Mouse (Mus musculus): ENCODE measurements around the gene Sycp2. TPM values are rescaled to one million over a fixed set of nuclear protein-coding genes. Genes with fewer than 3 reads are reported as not detected.

The Sycp2 gene
- polyA plus RNA-seq, 1 experiment from 2014 or later, result 0.22 TPM

DNA sequence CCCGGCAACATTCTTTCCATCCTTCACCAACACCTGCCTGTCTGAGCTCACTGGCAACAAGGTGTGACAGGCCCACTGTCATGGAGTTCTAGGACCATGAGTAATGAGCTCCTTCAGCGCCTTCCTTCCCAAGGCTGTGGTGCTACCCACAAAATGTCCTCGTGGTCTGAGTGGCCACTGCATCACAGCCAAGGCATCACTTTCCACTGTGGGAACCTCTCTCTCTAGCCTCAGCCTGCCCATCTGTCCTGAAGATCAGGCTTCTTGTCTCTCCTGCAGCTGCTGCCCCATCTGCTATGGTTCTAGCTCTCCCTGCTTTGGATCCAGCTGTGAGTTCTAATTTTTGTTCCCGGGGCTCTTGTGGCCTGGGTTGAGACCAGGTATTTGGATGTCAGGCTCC, 82.7 kb downstream of the Sycp2 start:
- Histone ChIP-seq H3K9ac (no peak overlapping the region), H3K27ac (no peak overlapping the region), H3K36me3 (ENCODE audit: poor library complexity, severe bottlenecking) (no peaks in the 10 kb centered on the region), H3K9me3 (replicated peaks) (no peaks in the 10 kb centered on the region), H3K4me1 (peaks cover 29% of the 10 kb centered on the region), H3K4me2 (no peak overlapping the region), H3K4me3 (no peak overlapping the region), H3K27me3 (no peaks in the 10 kb centered on the region)
- 82% methylated on average over 4 of the region's 4 CpGs for WGBS
- ATAC-seq, result no peak

DNA sequence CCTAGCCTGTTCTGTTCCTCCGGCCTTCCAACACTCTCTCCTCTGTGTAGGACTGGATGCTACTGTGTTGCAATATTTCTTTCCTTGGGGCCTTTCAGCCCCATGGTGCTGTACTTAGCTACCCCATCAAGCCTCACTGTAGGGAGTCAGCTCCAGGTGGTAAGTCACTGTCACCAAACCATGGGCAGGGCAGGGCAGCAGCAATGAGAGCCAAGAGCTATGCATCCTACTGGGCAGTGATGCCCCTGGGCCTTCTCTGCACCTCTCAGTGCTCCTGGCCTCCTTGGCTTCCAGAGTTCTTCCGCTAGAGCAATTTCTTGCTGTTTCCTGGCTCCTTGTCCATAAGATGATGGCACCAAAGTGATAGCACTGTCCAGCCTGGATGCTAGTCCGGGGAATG, 83.1 kb downstream of the Sycp2 start:
- ATAC-seq, result no peak
- 95% methylated on average over 3 of the region's 3 CpGs for WGBS
- no peaks in the 10 kb centered on the region for H3K36me3 ChIP-seq (ENCODE audit: poor library complexity, severe bottlenecking)
- H3K4me2 ChIP-seq, result no peak overlapping the region
- H3K9me3 ChIP-seq (replicated peaks), result no peaks in the 10 kb centered on the region
- H3K9ac ChIP-seq, result no peak overlapping the region
- no peak overlapping the region for H3K4me3 ChIP-seq
- H3K27me3 ChIP-seq, result no peaks in the 10 kb centered on the region
- peaks cover 26% of the 10 kb centered on the region for H3K4me1 ChIP-seq
- H3K27ac ChIP-seq, result no peak overlapping the region

- Histone ChIP-seq H3K9me3 (replicated peaks) (no peaks in the 10 kb centered on the region), H3K4me2 (no peak overlapping the region), H3K4me3 (no peak overlapping the region), H3K9ac (no peak overlapping the region), H3K36me3 (ENCODE audit: poor library complexity, severe bottlenecking) (no peaks in the 10 kb centered on the region), H3K4me1 (no peaks in the 10 kb centered on the region), H3K27me3 (no peaks in the 10 kb centered on the region), H3K27ac (no peak overlapping the region)
- WGBS, result 88% methylated on average over 10 of the region's 10 CpGs
- no peak for ATAC-seq
Measured at GRCm38 (mm10) chr2:178321271-178321670, 86.2 kb downstream of the Sycp2 start.

GRCm38 (mm10) chr2:178319766-178320165, 87.7 kb downstream of the Sycp2 start:
- Histone ChIP-seq H3K4me3 (no peak overlapping the region), H3K9ac (no peak overlapping the region), H3K9me3 (replicated peaks) (no peaks in the 10 kb centered on the region), H3K27me3 (no peaks in the 10 kb centered on the region), H3K4me2 (no peak overlapping the region), H3K27ac (no peak overlapping the region), H3K4me1 (no peaks in the 10 kb centered on the region), H3K36me3 (ENCODE audit: poor library complexity, severe bottlenecking) (no peaks in the 10 kb centered on the region)
- no peak for ATAC-seq
- 84% methylated on average over 7 of the region's 7 CpGs for WGBS

DNA sequence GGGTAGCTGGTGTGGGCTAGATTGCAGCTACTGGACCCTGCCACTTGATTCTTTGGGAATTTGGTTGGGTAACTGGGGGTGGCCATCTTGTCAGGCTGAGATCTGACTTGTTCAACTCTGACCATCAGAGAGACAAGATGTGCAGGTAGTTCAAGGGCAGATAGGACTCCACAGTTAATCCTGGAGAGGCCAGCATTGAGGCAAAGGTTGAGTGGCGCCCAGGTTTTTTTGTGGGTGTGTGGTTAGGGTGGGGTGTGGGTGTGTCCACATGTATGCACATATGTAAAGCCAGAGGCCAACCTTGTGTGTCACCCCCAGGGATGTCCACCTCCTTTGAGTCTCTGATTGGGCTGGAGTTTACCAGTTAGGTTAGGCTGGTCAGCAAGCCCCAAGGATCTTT, 91.2 kb downstream of the Sycp2 start:
- H3K9ac ChIP-seq, result no peak overlapping the region
- no peaks in the 10 kb centered on the region for H3K9me3 ChIP-seq (replicated peaks)
- H3K4me1 ChIP-seq, result no peaks in the 10 kb centered on the region
- H3K27ac ChIP-seq, result no peak overlapping the region
- ATAC-seq, result no peak
- H3K27me3 ChIP-seq, result no peaks in the 10 kb centered on the region
- H3K4me3 ChIP-seq, result no peak overlapping the region
- no peaks in the 10 kb centered on the region for H3K36me3 ChIP-seq (ENCODE audit: poor library complexity, severe bottlenecking)
- H3K4me2 ChIP-seq, result no peak overlapping the region
- 80% methylated on average over 1 of the region's 1 CpGs for WGBS

DNA sequence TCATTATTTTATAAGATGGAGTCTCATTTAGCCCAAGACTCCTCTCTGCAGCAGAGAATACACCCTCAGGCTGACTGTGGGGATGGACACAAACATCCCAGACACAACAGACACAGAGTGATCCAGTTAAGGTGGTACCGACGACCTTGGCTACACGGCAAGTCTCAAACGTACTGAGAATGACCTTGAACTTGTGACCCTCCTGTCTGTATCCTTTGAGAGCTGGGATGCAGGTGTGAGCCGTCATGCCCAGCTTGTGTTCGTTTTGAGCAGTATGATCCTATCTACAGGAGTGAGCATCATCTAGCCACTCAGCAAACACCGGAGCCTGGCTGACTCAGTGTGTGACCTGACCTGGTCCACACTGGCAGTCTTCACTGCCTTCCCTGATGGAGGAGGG, 93.9 kb downstream of the Sycp2 start:
- ATAC-seq, result no peak
- H3K27me3 ChIP-seq, result no peaks in the 10 kb centered on the region
- no peak overlapping the region for H3K27ac ChIP-seq
- no peaks in the 10 kb centered on the region for H3K36me3 ChIP-seq (ENCODE audit: poor library complexity, severe bottlenecking)
- no peak overlapping the region for H3K4me3 ChIP-seq
- WGBS, result 81% methylated on average over 7 of the region's 7 CpGs
- no peaks in the 10 kb centered on the region for H3K4me1 ChIP-seq
- H3K4me2 ChIP-seq, result no peak overlapping the region
- H3K9ac ChIP-seq, result no peak overlapping the region
- no peaks in the 10 kb centered on the region for H3K9me3 ChIP-seq (replicated peaks)

- ATAC-seq, result no peak
- Histone ChIP-seq H3K9ac (no peak overlapping the region), H3K4me2 (no peak overlapping the region), H3K27ac (no peak overlapping the region), H3K27me3 (no peaks in the 10 kb centered on the region), H3K36me3 (ENCODE audit: poor library complexity, severe bottlenecking) (peaks cover 9% of the 10 kb centered on the region; the same call in 1 of the 2 replicates), H3K9me3 (replicated peaks) (peaks cover 4% of the 10 kb centered on the region; the same call in 1 of the 2 replicates), H3K4me1 (peaks cover 26% of the 10 kb centered on the region), H3K4me3 (no peak overlapping the region)
- WGBS, result 90% methylated on average over 6 of the region's 6 CpGs
Measured at GRCm38 (mm10) chr2:178304669-178305068, 102.8 kb downstream of the Sycp2 start.

- H3K4me2 ChIP-seq, result no peak overlapping the region
- 45% methylated on average over 1 of the region's 1 CpGs for WGBS
- H3K9ac ChIP-seq, result no peak overlapping the region
Measured at GRCm38 (mm10) chr2:178304188-178304529, 103.3 kb downstream of the Sycp2 start.

GRCm38 (mm10) chr2:178303453-178304187, 103.9 kb downstream of the Sycp2 start:
- Histone ChIP-seq H3K27ac (peak overlapping the region; percentile 85), H3K9ac (no peak overlapping the region)
- WGBS, result 46% methylated on average over 8 of the region's 8 CpGs

More at GRCm38 (mm10) chr2:178304188-178304529, 103.3 kb downstream of the Sycp2 start:
- 0 out of 2 replicates have a peak overlapping the region, but pooled peaks have one; percentile 40 for H3K27ac ChIP-seq
- H3K36me3 ChIP-seq (ENCODE audit: poor library complexity, severe bottlenecking), result peaks cover 9% of the 10 kb centered on the region; the same call in 1 of the 2 replicates
- no peaks in the 10 kb centered on the region for H3K27me3 ChIP-seq
- peaks cover 26% of the 10 kb centered on the region for H3K4me1 ChIP-seq
- peak; percentile 37; the same call in 1 of the 2 replicates for ATAC-seq
- H3K9me3 ChIP-seq (replicated peaks), result peaks cover 4% of the 10 kb centered on the region; the same call in 1 of the 2 replicates
- no peak overlapping the region for H3K4me3 ChIP-seq

More at GRCm38 (mm10) chr2:178303453-178304187, 103.9 kb downstream of the Sycp2 start:
- Histone ChIP-seq H3K4me1 (peaks cover 26% of the 10 kb centered on the region), H3K9me3 (replicated peaks) (peaks cover 4% of the 10 kb centered on the region; the same call in 1 of the 2 replicates), H3K4me2 (peak overlapping the region; percentile 3; the same call in 1 of the 2 replicates), H3K36me3 (ENCODE audit: poor library complexity, severe bottlenecking) (peaks cover 9% of the 10 kb centered on the region; the same call in 1 of the 2 replicates), H3K27me3 (no peaks in the 10 kb centered on the region), H3K4me3 (no peak overlapping the region)
- ATAC-seq, result peak; percentile 73

Other genes with a start within 250 kb of the Sycp2 start
- gene Ppp1r3d, start 6.8 kb upstream of the Sycp2 start, polyA plus RNA-seq (2015; fragmentation: Nextera tagmentation; extraction: Ambion mirVana), result 0.68 and 0.74 TPM in 2 replicates
- gene Fam217b, start 6.8 kb upstream of the Sycp2 start, polyA plus RNA-seq (2015; fragmentation: Nextera tagmentation; extraction: Ambion mirVana), result 1.9 and 3.1 TPM in 2 replicates
- 0.06 TPM in 1 of 2 replicates, not detected in the other for gene Cdh26, start 22.8 kb upstream of the Sycp2 start, polyA plus RNA-seq (2015; fragmentation: Nextera tagmentation; extraction: Ambion mirVana)